Mouse (Mus musculus) hindbrain, embryonic 11.5 days (tissue): Measurements from ENCODE around the gene Nnat. TPM values are rescaled to one million over a fixed set of nuclear protein-coding genes. Genes with fewer than 3 reads are reported as not detected.

ENCODE experiments used
- ATAC-seq: fragments of 200-750 bp; cut with Nextera tagmentation; 2 replicates; pipeline ENCODE4 v1.8.0; 2017; ENCODE audit warnings: mild to moderate bottlenecking, moderate TSS enrichment, moderate library complexity; ENCODE audit not compliant: low FRiP score
- DNase-seq: peaks from one replicate; pipeline ENCODE4 v3.0.0-alpha.2; 2015; ENCODE audit warnings: low spot score
- H3K27ac ChIP-seq: fragments of 300-500 bp; sonication (generic); 2 replicates; pipeline ENCODE4 v1.5.1; 2014; ENCODE audit warnings: mild to moderate bottlenecking, low read depth, low read length
- H3K27me3 ChIP-seq: fragments of 300-500 bp; sonication (generic); 2 replicates; pipeline ENCODE4 v1.6.1; 2014; ENCODE audit warnings: mild to moderate bottlenecking, low read length, moderate library complexity, mixed read lengths; ENCODE audit not compliant: control insufficient read depth, insufficient read depth
- H3K36me3 ChIP-seq: fragments of 300-500 bp; sonication (generic); 2 replicates; pipeline ENCODE4 v1.6.1; 2014; ENCODE audit warnings: mild to moderate bottlenecking, low read length, moderate library complexity, mixed read lengths; ENCODE audit not compliant: control insufficient read depth, insufficient read depth
- H3K4me1 ChIP-seq: fragments of 300-500 bp; sonication (generic); replicated peaks from 2 replicates; pipeline ENCODE4 v1.6.1; 2014; ENCODE audit warnings: low read length, mixed read lengths; ENCODE audit not compliant: control insufficient read depth, insufficient read depth
- H3K4me2 ChIP-seq: fragments of 300-500 bp; sonication (generic); replicated peaks from 2 replicates; pipeline ENCODE4 v1.6.1; 2014; ENCODE audit warnings: mild to moderate bottlenecking, low read depth, low read length
- H3K4me3 ChIP-seq: fragments of 300-500 bp; sonication (generic); 2 replicates; pipeline ENCODE4 v1.5.1; 2014; ENCODE audit warnings: low read depth, low read length
- H3K9ac ChIP-seq: fragments of 300-500 bp; sonication (generic); 2 replicates; pipeline ENCODE4 v1.6.1; 2014; ENCODE audit warnings: low read depth, low read length
- H3K9me3 ChIP-seq: fragments of 300-500 bp; sonication (generic); 2 replicates; pipeline ENCODE4 v1.6.1; 2016; ENCODE audit warnings: low read length; ENCODE audit not compliant: control insufficient read depth
- WGBS: fragments of 180-500 bp; shearing (Covaris S2); extraction: QIAGEN DNeasy Blood & Tissue Kit; methylation state at CpG from one replicate; pipeline ENCODE4 v1.1.7; 2014; 5-methylcytosine and 5-hydroxymethylcytosine counted together
- polyA plus RNA-seq: library from polyadenylated mRNA; unstranded; fragments of >200 nt; fragmentation: Nextera tagmentation; extraction: Ambion mirVana; gene quantifications from 2 replicates; pipeline ENCODE4 v1.2.1, GENCODE M21; 2014

The Nnat gene
- polyA plus RNA-seq, 1 experiment from 2014 or later: 1,745 TPM

DNA sequence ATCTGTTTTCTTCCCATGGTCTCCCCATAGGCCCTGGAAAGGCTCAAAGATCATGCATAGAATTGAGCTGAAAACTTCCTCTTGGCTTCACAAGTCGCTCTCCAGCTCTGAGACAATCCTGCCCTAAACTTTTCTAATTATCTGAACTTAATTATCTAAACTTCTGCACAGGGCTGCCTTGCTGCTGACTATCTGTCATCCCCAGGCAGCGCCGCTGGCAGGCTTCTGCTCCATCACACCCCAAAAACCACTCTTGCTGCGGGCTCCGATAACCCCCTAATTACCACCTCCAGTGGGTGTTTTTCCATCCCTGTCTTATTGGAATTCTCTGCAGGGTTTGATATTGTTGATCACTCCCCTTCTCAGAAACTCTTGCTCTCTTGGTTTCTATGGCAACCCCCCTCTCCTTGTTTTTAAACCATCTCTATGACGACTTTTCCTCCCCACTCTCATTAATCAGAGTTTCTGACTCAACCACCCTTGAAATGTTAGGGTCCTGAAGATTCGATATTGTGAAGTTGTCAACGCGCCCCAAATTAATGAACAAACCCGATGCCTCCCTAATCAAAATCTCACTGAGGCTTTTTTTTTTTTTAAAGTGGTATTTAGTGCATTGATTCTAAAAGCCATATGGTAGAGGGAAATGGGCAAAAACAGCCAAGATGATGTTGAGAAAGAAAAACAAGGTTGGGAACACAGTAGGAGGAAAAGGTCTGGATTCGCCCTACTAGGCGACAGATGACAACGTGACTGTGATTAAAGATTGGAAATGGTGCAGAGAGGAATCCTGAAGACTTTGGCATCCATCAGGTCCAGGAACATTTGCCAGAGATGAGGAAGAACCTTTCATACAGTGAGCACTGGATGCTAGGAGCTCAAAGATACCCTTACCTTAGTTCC, 29.6 kb upstream of the Nnat start:
- DNase-seq (no peak), ATAC-seq (no peak)
- 60% methylated on average over 13 of the region's 13 CpGs for whole genome bisulfite sequencing
- Histone ChIP-seq H3K27ac (0 out of 2 replicates have a peak overlapping the region, but pooled peaks have one; percentile 4), H3K4me2 (no peak overlapping the region), H3K9ac (no peak overlapping the region), H3K36me3 (no peaks in the 10 kb centered on the region), H3K9me3 (no peaks in the 10 kb centered on the region), H3K4me1 (peaks cover 11% of the 10 kb centered on the region), H3K27me3 (no peaks in the 10 kb centered on the region), H3K4me3 (no peak overlapping the region)

DNA sequence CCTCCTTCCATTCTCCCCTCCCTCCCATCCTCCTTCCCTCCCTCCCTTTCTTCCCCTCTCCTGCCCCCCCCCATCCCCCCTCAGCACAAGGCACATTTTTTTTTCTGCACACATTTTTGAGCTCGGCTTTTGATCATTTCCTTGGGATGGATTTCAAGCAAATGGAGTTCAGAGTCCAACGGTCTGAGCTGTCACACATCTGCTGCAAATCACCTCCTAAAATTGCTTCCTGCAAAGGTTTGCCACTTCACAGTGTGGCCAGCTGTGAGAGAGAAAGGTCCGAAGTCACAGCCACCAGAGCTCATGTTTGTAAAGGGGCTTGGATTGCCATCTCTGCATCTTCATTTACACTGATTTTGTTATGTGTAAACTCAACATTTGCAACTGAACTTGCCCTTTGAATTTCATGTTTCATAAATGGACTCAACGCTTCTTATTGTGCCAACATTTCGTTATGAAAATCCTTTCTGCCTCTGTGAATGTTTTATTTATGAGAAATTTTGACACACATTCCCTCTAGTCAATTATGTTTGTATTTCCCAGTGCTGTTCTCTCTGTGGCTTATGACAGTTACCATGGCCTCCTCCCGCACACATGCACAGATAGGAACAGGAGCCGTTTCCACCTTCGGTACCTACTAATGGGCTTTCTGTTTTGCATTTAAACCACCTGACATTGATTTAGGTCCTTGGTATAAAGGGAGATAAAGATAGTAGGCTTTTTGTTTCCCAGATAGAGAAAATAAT, 28.0 kb upstream of the Nnat start:
- Histone ChIP-seq H3K4me1 (peaks cover 11% of the 10 kb centered on the region), H3K36me3 (no peaks in the 10 kb centered on the region), H3K4me2 (no peak overlapping the region), H3K27ac (no peak overlapping the region), H3K9me3 (no peaks in the 10 kb centered on the region), H3K4me3 (no peak overlapping the region), H3K9ac (no peak overlapping the region), H3K27me3 (no peaks in the 10 kb centered on the region)
- DNase-seq: no peak
- ATAC-seq: no peak
- WGBS: 60% methylated on average over 8 of the region's 8 CpGs

DNA sequence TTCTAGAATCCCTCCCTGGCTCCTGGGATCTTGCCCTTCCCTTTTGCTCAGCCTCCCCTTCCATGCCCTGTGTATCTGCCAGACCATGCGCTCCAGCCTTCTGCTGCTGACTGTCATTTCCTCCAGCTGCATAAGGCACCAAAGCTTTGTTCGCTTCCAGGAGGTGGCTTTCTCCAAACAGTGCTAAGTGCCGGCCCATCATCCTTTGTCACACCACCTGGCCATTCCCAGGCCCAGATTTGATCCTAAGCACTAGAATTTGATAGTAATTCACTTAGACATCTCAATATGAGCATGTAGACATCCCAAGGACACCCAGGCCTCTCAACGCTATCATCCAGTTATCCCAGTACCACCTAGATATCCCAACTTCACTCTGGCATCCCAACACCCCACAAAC, 25.7 kb upstream of the Nnat start:
- ATAC-seq: no peak
- WGBS: 81% methylated on average over 4 of the region's 4 CpGs

DNA sequence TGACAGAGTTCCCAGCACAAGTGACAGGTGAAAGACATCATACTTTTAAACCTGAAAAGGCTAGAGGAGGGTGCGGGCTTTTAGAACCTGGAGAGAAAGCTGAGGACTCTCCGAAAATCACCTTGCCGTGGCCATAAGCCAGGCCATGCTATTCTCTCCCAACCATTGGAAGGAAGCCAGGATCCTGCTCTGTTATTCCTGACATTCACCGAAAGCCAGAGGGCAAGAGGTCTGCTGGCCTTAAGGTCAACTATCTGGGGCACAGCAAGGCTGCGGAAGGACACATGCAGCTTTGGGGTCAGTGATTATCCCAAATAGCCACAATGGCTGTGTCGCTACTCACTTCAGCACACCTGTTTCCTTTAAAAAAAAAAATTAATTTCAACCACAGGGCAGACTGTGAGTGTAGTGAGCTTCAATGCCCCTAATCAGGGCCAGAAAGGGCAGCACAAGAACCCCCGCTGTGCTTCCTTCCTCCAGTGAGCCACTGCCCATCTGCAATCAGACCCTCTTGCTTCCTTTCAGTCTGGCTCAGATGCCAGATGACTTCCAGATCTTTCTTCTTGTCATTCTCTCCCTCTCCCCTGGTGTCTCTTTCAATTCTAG, 23.3 kb upstream of the Nnat start:
- Histone ChIP-seq H3K36me3 (no peaks in the 10 kb centered on the region), H3K9ac (no peak overlapping the region), H3K27ac (no peak overlapping the region), H3K4me2 (no peak overlapping the region), H3K27me3 (no peaks in the 10 kb centered on the region), H3K9me3 (no peaks in the 10 kb centered on the region), H3K4me1 (peaks cover 18% of the 10 kb centered on the region), H3K4me3 (no peak overlapping the region)
- DNase-seq (no peak), ATAC-seq (no peak)
- whole genome bisulfite sequencing: 45% methylated on average over 7 of the region's 7 CpGs

More for the DNA sequence above, 25.7 kb upstream of the Nnat start:
- H3K4me3 ChIP-seq: no peak overlapping the region
- H3K27ac ChIP-seq: no peak overlapping the region; the same call in 1 of the 2 replicates
- peaks cover 11% of the 10 kb centered on the region for H3K4me1 ChIP-seq
- H3K4me2 ChIP-seq: no peak overlapping the region
- no peak overlapping the region for H3K9ac ChIP-seq
- no peaks in the 10 kb centered on the region for H3K9me3 ChIP-seq
- H3K27me3 ChIP-seq: no peaks in the 10 kb centered on the region
- DNase-seq: no peak
- H3K36me3 ChIP-seq: no peaks in the 10 kb centered on the region

DNA sequence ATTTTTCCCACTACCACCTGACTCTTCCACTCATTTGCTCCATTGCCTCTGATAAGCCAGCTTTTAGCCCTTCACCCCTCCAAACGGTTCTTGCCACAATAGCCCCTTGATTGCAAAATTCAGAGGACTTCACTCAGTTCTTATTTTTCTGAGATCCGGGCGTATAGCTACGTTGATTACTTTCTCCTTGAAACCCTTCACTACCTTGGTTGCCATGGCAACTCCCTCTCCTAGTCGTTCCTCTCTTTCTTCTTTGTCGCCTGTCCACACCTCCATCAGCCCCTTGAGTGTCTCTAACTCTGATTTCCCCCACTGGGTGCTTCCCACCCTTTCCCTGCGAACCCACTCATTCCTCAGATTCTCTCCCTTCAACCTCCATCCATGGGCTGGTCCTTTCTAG, 22.8 kb upstream of the Nnat start:
- 30% methylated on average over 7 of the region's 7 CpGs for WGBS
- no peak overlapping the region for H3K4me3 ChIP-seq
- peak; percentile 44 for DNase-seq
- H3K27me3 ChIP-seq: no peaks in the 10 kb centered on the region
- H3K27ac ChIP-seq: no peak overlapping the region
- no peak overlapping the region for H3K4me2 ChIP-seq
- no peaks in the 10 kb centered on the region for H3K9me3 ChIP-seq
- H3K9ac ChIP-seq: no peak overlapping the region
- H3K4me1 ChIP-seq: peaks cover 16% of the 10 kb centered on the region
- ATAC-seq: no peak
- no peaks in the 10 kb centered on the region for H3K36me3 ChIP-seq

DNA sequence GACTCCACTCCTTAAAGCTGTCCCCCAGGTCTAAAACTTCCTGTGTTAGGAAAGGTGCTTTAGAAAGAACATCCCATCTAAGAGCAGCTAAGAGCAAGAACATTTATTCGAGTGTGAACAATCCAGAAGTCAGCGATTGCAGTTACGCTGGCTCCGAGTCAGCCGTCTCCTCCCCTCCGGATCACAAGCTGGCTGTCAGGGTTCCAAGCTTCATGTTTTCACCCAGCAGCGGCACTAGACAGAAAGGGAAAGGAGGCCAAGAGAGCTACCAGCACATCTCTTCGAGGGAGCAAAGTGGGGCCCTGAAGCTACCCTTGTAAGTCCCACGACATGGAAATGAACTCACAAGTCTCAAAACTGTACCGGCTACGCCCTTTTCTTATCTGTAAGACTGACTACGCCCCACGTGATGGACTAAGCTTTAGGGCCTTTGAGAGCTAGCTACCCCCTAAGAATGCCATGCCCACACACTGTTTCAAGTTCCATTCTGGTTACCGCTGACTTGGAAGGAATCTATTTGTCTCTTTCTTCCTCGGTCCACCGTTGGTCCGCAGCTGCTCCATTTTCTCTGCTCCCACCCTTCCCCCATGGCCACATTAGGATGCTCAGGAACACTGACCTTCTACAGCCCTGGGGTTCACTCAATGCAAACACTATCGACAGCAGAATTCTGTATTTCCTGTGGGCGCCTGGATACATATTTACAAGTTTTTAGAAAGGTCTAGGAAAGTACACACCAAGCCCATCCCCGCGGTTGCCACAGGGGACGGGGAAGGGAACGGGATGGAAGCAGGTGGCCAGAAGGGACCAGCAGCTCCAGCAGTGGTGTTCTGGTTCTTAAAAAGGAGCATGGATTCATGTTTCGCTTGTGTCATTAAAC, 19.6 kb upstream of the Nnat start:
- no peak overlapping the region; the same call in 1 of the 2 replicates for H3K4me2 ChIP-seq
- H3K27ac ChIP-seq: peak overlapping the region; percentile 68
- peak; percentile 54 for DNase-seq
- no peaks in the 10 kb centered on the region for H3K9me3 ChIP-seq
- ATAC-seq: peak; percentile 47; the same call in 1 of the 2 replicates
- H3K36me3 ChIP-seq: no peaks in the 10 kb centered on the region
- no peaks in the 10 kb centered on the region for H3K27me3 ChIP-seq
- 53% methylated on average over 24 of the region's 24 CpGs for WGBS
- peak overlapping the region; percentile 37; the same call in 1 of the 2 replicates for H3K9ac ChIP-seq
- no peak overlapping the region for H3K4me3 ChIP-seq
- H3K4me1 ChIP-seq: peaks cover 17% of the 10 kb centered on the region

DNA sequence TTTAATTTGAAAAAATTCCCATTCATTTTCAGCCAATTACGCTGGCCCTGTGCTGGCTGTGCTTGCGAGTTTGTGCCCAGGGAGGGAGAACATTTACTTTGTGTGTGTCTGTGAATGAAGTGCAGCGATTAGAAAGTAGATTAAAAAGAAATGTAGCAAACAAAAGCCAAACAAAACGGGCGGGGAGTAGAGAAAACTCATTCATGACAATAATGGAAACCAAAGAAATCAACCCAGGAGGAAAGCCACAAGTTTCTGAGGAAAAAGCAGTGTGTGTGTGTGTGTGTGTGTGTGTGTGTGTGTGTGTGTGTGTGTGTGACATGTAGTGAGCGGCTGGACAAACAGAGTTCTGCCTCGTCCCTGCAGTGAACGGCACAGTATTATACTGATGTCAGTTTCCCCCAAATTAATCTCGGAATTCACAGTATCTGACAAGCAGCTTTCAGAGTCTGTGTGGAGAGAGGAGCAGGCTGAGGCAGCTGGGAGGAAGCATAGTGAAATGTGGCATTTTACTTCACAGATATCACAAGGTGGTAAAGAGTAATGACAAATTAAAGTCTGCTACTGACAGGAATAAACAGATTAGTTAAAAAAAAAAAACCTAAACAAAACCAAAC, 18.8 kb upstream of the Nnat start:
- Histone ChIP-seq H3K9ac (peak overlapping the region; percentile 37; the same call in 1 of the 2 replicates), H3K9me3 (no peaks in the 10 kb centered on the region), H3K36me3 (no peaks in the 10 kb centered on the region), H3K4me1 (peaks cover 17% of the 10 kb centered on the region), H3K27me3 (no peaks in the 10 kb centered on the region), H3K27ac (peak overlapping the region; percentile 68), H3K4me3 (no peak overlapping the region), H3K4me2 (no peak overlapping the region)
- DNase-seq (no peak), ATAC-seq (no peak)
- WGBS: 34% methylated on average over 9 of the region's 9 CpGs
